Mouse (Mus musculus) olfactory bulb, adult 2 months (tissue): ENCODE measurements around the gene Nell1. TPM values are rescaled to one million over a fixed set of nuclear protein-coding genes. Genes with fewer than 3 reads are reported as not detected.

ENCODE experiments used
- H3K27ac ChIP-seq: fragments of 200-500 bp; 2 replicates; pipeline ENCODE4 v1.5.1; 2012; ENCODE audit warnings: low read depth, low read length; ENCODE audit not compliant: insufficient read depth
- H3K4me1 ChIP-seq: fragments of 200-500 bp; 2 replicates; pipeline ENCODE4 v1.6.1; 2012; ENCODE audit warnings: low read length; ENCODE audit not compliant: control insufficient read depth, insufficient read depth
- H3K4me3 ChIP-seq: fragments of 200-500 bp; 2 replicates; pipeline ENCODE4 v1.5.1; 2012; ENCODE audit warnings: mild to moderate bottlenecking, low read depth, low read length, moderate library complexity; ENCODE audit not compliant: insufficient read depth
- CTCF ChIP-seq: fragments of 200-500 bp; IDR thresholded peaks from 2 replicates; pipeline ENCODE4 v1.5.1; 2012; ENCODE audit warnings: low read depth, mild to moderate bottlenecking, low read length, moderate library complexity; ENCODE audit not compliant: insufficient read depth
- POLR2A ChIP-seq: fragments of 200-500 bp; IDR thresholded peaks from 2 replicates; pipeline ENCODE4 v1.6.1; 2012; ENCODE audit warnings: mild to moderate bottlenecking, low read depth, low read length, moderate library complexity; ENCODE audit not compliant: insufficient read depth
- WGBS: fragments of 180-500 bp; shearing (Covaris S2); methylation state at CpG from one replicate; pipeline ENCODE4 v1.1.7; 2018; 5-methylcytosine and 5-hydroxymethylcytosine counted together
- polyA plus RNA-seq: library from polyadenylated mRNA; stranded (reverse); fragments of >200 nt; gene quantifications from 2 replicates; pipeline ENCODE4 v1.2.4, GENCODE M21; 2012; ENCODE audit warnings: low replicate concordance; ENCODE audit not compliant: missing spikeins, insufficient read depth, insufficient read length

Gene Nell1
- polyA plus RNA-seq, 1 experiment = not detected

GRCm38 (mm10) chr7:50137706-50138105 lies 163.0 kb downstream of the Nell1 start:
- 64% methylated on average over 3 of the region's 3 CpGs for WGBS
- Histone ChIP-seq H3K27ac (no peak overlapping the region), H3K4me1 (no peaks in the 10 kb centered on the region), H3K4me3 (no peak overlapping the region)
- TF ChIP-seq CTCF (no peak), POLR2A (no peak)

DNA sequence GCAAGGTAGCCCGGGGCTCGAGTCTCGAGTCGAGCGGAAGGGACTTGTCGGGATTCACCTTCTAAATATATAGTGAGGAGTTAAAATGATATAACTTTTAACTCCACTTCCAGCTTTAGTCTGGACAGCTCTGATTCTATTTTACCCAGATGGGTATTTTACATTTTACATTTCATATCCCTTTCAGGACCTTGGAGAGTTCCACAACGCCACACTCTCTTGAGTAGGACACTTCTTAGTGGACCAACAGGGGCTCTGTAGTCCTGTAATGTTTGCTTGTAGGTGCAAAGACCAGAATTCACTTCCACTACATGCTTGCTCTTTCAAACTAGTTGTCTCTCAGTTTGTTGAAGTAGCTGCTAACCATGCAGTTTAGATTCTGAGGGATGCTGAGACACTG lies 174.7 kb downstream of the Nell1 start:
- 94% methylated on average over 7 of the region's 7 CpGs for WGBS
- Histone ChIP-seq H3K4me3 (no peak overlapping the region), H3K4me1 (no peaks in the 10 kb centered on the region), H3K27ac (no peak overlapping the region)
- TF ChIP-seq POLR2A (no peak), CTCF (no peak)

DNA sequence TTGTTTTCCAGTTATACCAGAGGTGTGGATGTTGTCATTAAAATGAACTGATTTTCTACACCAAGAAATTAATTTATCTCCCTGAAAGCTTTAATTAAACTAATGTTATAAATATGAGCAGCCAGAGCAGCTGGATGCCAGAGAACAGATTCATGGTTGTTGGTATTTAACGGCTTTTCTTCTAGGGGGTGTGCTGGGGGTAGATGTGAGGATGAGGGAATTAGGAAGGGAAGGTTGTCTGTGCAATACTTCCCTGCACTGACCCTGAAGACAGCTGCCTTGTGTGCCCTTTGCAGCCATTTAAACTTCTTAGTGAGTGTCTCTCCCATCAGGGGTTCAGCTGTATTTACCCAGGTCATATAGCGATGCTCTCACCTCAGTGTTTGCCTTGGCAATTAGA lies 176.2 kb downstream of the Nell1 start:
- no peak overlapping the region for H3K27ac ChIP-seq
- no peak overlapping the region for H3K4me3 ChIP-seq
- no peak for TF ChIP-seq POLR2A
- no peak for TF ChIP-seq CTCF
- H3K4me1 ChIP-seq = no peaks in the 10 kb centered on the region
- 69% methylated on average over 2 of the region's 2 CpGs for WGBS

DNA sequence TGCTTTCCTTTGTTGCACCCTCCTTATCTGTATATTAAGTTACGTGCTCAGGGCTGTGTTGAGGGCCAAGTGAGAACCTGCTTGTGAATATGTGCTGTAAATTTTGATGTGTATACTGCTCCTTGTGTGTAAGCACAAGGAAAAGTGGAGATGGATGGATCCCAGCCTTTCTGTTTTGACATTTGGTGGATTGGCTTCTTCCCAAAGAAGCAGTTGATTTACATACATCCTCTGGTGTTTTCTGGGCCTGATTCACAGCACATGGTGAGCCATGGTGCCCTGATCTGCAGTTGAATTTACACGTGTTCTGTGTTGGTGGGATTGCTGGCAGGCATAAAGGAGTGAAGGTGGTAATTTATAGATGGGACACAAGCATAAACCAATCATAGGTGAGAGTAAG lies 179.0 kb downstream of the Nell1 start:
- H3K4me1 ChIP-seq = no peaks in the 10 kb centered on the region
- 73% methylated on average over 2 of the region's 2 CpGs for WGBS
- TF ChIP-seq POLR2A (no peak), CTCF (no peak)
- H3K4me3 ChIP-seq = no peak overlapping the region
- no peak overlapping the region for H3K27ac ChIP-seq

- 67% methylated on average over 5 of the region's 5 CpGs for WGBS
Measured at GRCm38 (mm10) chr7:50162602-50163001, 187.9 kb downstream of the Nell1 start.

GRCm38 (mm10) chr7:50168778-50169177 lies 194.1 kb downstream of the Nell1 start:
- no peak for TF ChIP-seq CTCF
- TF ChIP-seq POLR2A = no peak
- Histone ChIP-seq H3K4me1 (no peaks in the 10 kb centered on the region), H3K27ac (no peak overlapping the region), H3K4me3 (no peak overlapping the region)

More at GRCm38 (mm10) chr7:50162602-50163001, 187.9 kb downstream of the Nell1 start:
- TF ChIP-seq POLR2A = no peak
- TF ChIP-seq CTCF = no peak
- H3K27ac ChIP-seq = no peak overlapping the region
- no peaks in the 10 kb centered on the region for H3K4me1 ChIP-seq
- H3K4me3 ChIP-seq = no peak overlapping the region

- Histone ChIP-seq H3K4me3 (no peak overlapping the region), H3K4me1 (no peaks in the 10 kb centered on the region), H3K27ac (no peak overlapping the region)
- TF ChIP-seq POLR2A (no peak), CTCF (no peak)
- WGBS = 80% methylated on average over 6 of the region's 6 CpGs
Measured at GRCm38 (mm10) chr7:50186306-50186705, 211.6 kb downstream of the Nell1 start.

DNA sequence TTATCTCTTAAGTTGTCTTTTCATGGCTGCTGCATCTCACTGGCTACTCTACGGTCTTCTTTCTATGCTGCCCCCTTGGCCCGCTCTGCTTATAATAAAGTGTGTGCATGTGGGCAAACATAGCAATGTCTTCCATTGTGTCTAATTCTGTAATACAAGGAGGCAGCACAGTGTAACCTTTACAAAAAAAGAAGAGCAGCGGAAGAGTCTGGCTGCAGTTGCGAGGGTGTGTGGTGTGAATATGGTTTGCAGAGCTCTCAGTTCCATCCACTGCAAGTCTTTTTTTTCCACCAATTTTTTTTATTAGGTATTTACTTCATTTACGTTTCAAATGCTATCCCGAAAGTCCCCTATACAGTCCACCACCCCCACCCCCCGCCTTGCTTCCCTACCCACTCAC lies 219.3 kb downstream of the Nell1 start:
- WGBS = 94% methylated on average over 7 of the region's 7 CpGs
- no peak overlapping the region for H3K27ac ChIP-seq
- no peaks in the 10 kb centered on the region for H3K4me1 ChIP-seq
- H3K4me3 ChIP-seq = no peak overlapping the region
- no peak for TF ChIP-seq POLR2A
- TF ChIP-seq CTCF = no peak

GRCm38 (mm10) chr7:50195080-50195611 lies 220.5 kb downstream of the Nell1 start:
- Histone ChIP-seq H3K4me1 (no peaks in the 10 kb centered on the region), H3K27ac (no peak overlapping the region), H3K4me3 (no peak overlapping the region)
- 73% methylated on average over 3 of the region's 3 CpGs for WGBS
- TF ChIP-seq POLR2A (no peak), CTCF (no peak)

DNA sequence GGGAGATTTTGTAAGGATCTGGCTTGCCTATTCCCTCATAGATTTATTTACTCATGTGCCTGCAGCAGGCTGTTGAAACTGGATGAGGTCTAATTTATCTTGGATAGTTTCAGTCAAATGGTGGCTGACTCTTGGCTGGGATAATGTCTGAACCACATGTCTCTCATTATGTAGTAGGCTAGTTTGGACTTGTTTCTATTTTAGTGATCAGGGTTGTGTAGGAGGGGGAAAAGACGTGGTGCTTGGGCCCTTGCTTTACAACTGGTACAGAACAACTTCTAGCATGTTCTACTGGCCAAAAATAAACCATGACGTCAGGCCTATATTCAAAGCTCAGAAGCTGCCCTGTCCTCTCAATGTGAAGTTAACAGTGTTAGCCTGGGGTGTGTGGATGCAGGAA lies 230.6 kb downstream of the Nell1 start:
- Histone ChIP-seq H3K4me1 (no peaks in the 10 kb centered on the region), H3K4me3 (no peak overlapping the region), H3K27ac (no peak overlapping the region)
- 22% methylated on average over 2 of the region's 2 CpGs for WGBS
- TF ChIP-seq CTCF (no peak), POLR2A (no peak)
